Mouse (Mus musculus) intestine, embryonic 14.5 days (tissue): Measurements from ENCODE around the gene Mef2c. TPM values are rescaled to one million over a fixed set of nuclear protein-coding genes. Genes with fewer than 3 reads are reported as not detected.

Experiments used
- ATAC-seq: fragments of 200-750 bp; cut with Nextera tagmentation; replicated peaks from 2 replicates; pipeline ENCODE4 v1.8.0; 2017; ENCODE audit warnings: low read depth, moderate number of reproducible peaks, moderate TSS enrichment, moderate library complexity; ENCODE audit not compliant: low FRiP score, low TSS enrichment
- DNase-seq: peaks from one replicate; pipeline ENCODE4 v3.0.0-alpha.2; 2018; ENCODE audit warnings: low spot score
- H3K27ac ChIP-seq: fragments of 300-500 bp; sonication (generic); 2 replicates; pipeline ENCODE4 v1.5.1; 2014; ENCODE audit warnings: low read depth, mild to moderate bottlenecking, control low read depth
- H3K27me3 ChIP-seq: fragments of 300-500 bp; sonication (generic); replicated peaks from 2 replicates; pipeline ENCODE4 v1.6.1; 2014; ENCODE audit warnings: low read length, control low read depth; ENCODE audit not compliant: control insufficient read depth, insufficient read depth
- H3K36me3 ChIP-seq: fragments of 300-500 bp; sonication (generic); 2 replicates; pipeline ENCODE4 v1.6.1; 2014; ENCODE audit warnings: low read length, control low read depth; ENCODE audit not compliant: control insufficient read depth, insufficient read depth
- H3K4me1 ChIP-seq: fragments of 300-500 bp; sonication (generic); replicated peaks from 2 replicates; pipeline ENCODE4 v1.6.1; 2014; ENCODE audit warnings: low read length, control low read depth, mixed read lengths; ENCODE audit not compliant: control insufficient read depth, insufficient read depth
- H3K4me2 ChIP-seq: fragments of 300-500 bp; sonication (generic); 2 replicates; pipeline ENCODE4 v1.6.1; 2014; ENCODE audit warnings: low read length
- H3K4me3 ChIP-seq: fragments of 300-500 bp; sonication (generic); 2 replicates; pipeline ENCODE4 v1.5.1; 2014; ENCODE audit warnings: low read depth, low read length, control low read depth, mixed read lengths
- H3K9ac ChIP-seq: fragments of 300-500 bp; sonication (generic); 2 replicates; pipeline ENCODE4 v1.6.1; 2014; ENCODE audit warnings: mild to moderate bottlenecking, low read length
- H3K9me3 ChIP-seq: fragments of 300-500 bp; sonication (generic); 2 replicates; pipeline ENCODE4 v1.6.1; 2016; ENCODE audit warnings: low read length, control low read depth; ENCODE audit not compliant: control insufficient read depth
- WGBS: fragments of 180-500 bp; shearing (Covaris S2); extraction: QIAGEN DNeasy Blood & Tissue Kit; methylation state at CpG from one replicate; pipeline ENCODE4 v1.1.7; 2014; 5-methylcytosine and 5-hydroxymethylcytosine counted together
- polyA plus RNA-seq: library from polyadenylated mRNA; unstranded; fragments of >200 nt; fragmentation: Nextera tagmentation; extraction: Ambion mirVana; gene quantifications from 2 replicates; pipeline ENCODE4 v1.2.1, GENCODE M21; 2014

The Mef2c gene
- polyA plus RNA-seq, 1 experiment from 2014 or later: 42.8 TPM

- Histone ChIP-seq H3K27ac (no peak overlapping the region), H3K9ac (no peak overlapping the region), H3K4me1 (no peaks in the 10 kb centered on the region), H3K9me3 (no peaks in the 10 kb centered on the region), H3K36me3 (no peaks in the 10 kb centered on the region), H3K27me3 (no peaks in the 10 kb centered on the region), H3K4me3 (no peak overlapping the region), H3K4me2 (no peak overlapping the region)
- no peak for DNase-seq
- 84% methylated on average over 3 of the region's 3 CpGs for WGBS
- no peak for ATAC-seq
Measured at GRCm38 (mm10) chr13:83615875-83616274, 112.0 kb downstream of the Mef2c start.

- Histone ChIP-seq H3K9me3 (no peaks in the 10 kb centered on the region), H3K4me2 (no peak overlapping the region), H3K36me3 (no peaks in the 10 kb centered on the region), H3K27ac (no peak overlapping the region), H3K4me1 (no peaks in the 10 kb centered on the region), H3K27me3 (no peaks in the 10 kb centered on the region), H3K4me3 (no peak overlapping the region), H3K9ac (no peak overlapping the region)
- ATAC-seq (no peak), DNase-seq (no peak)
- WGBS: 87% methylated on average over 4 of the region's 4 CpGs
Measured at GRCm38 (mm10) chr13:83624651-83625050, 120.8 kb downstream of the Mef2c start.

GRCm38 (mm10) chr13:83627429-83627828 is 123.6 kb downstream of the Mef2c start:
- Histone ChIP-seq H3K27ac (no peak overlapping the region), H3K27me3 (no peaks in the 10 kb centered on the region), H3K4me2 (no peak overlapping the region), H3K4me1 (no peaks in the 10 kb centered on the region), H3K36me3 (no peaks in the 10 kb centered on the region), H3K9ac (no peak overlapping the region), H3K4me3 (no peak overlapping the region), H3K9me3 (no peaks in the 10 kb centered on the region)
- ATAC-seq (no peak), DNase-seq (no peak)
- 90% methylated on average over 4 of the region's 4 CpGs for WGBS

GRCm38 (mm10) chr13:83628139-83628538 is 124.3 kb downstream of the Mef2c start:
- no peaks in the 10 kb centered on the region for H3K9me3 ChIP-seq
- H3K27ac ChIP-seq: no peak overlapping the region
- no peaks in the 10 kb centered on the region for H3K4me1 ChIP-seq
- no peak for DNase-seq
- no peak for ATAC-seq
- no peak overlapping the region for H3K9ac ChIP-seq
- no peak overlapping the region for H3K4me3 ChIP-seq
- no peaks in the 10 kb centered on the region for H3K36me3 ChIP-seq
- 81% methylated on average over 3 of the region's 3 CpGs for WGBS
- no peak overlapping the region for H3K4me2 ChIP-seq
- H3K27me3 ChIP-seq: no peaks in the 10 kb centered on the region

GRCm38 (mm10) chr13:83633155-83633554 is 129.3 kb downstream of the Mef2c start:
- no peaks in the 10 kb centered on the region for H3K36me3 ChIP-seq
- H3K4me2 ChIP-seq: no peak overlapping the region
- H3K4me3 ChIP-seq: no peak overlapping the region
- no peak for ATAC-seq
- DNase-seq: no peak
- no peak overlapping the region for H3K9ac ChIP-seq
- no peaks in the 10 kb centered on the region for H3K4me1 ChIP-seq
- no peaks in the 10 kb centered on the region for H3K9me3 ChIP-seq
- H3K27me3 ChIP-seq: no peaks in the 10 kb centered on the region
- H3K27ac ChIP-seq: no peak overlapping the region
- WGBS: 92% methylated on average over 5 of the region's 5 CpGs

- 46% methylated on average over 7 of the region's 7 CpGs for WGBS
- DNase-seq (no peak), ATAC-seq (no peak)
- Histone ChIP-seq H3K9ac (no peak overlapping the region), H3K27ac (no peak overlapping the region), H3K9me3 (no peaks in the 10 kb centered on the region), H3K4me3 (no peak overlapping the region), H3K4me1 (no peaks in the 10 kb centered on the region), H3K36me3 (no peaks in the 10 kb centered on the region), H3K27me3 (no peaks in the 10 kb centered on the region), H3K4me2 (no peak overlapping the region)
Measured at GRCm38 (mm10) chr13:83635218-83635617, 131.4 kb downstream of the Mef2c start.

GRCm38 (mm10) chr13:83637666-83638065 is 133.8 kb downstream of the Mef2c start:
- no peak for DNase-seq
- Histone ChIP-seq H3K9me3 (no peaks in the 10 kb centered on the region), H3K27ac (no peak overlapping the region), H3K4me2 (no peak overlapping the region), H3K4me3 (no peak overlapping the region), H3K4me1 (no peaks in the 10 kb centered on the region), H3K27me3 (no peaks in the 10 kb centered on the region), H3K9ac (no peak overlapping the region), H3K36me3 (no peaks in the 10 kb centered on the region)
- WGBS: 100% methylated on average over 3 of the region's 3 CpGs
- ATAC-seq: no peak

GRCm38 (mm10) chr13:83638735-83639134 is 134.9 kb downstream of the Mef2c start:
- no peak for DNase-seq
- no peak overlapping the region for H3K27ac ChIP-seq
- ATAC-seq: no peak
- no peaks in the 10 kb centered on the region for H3K9me3 ChIP-seq
- no peaks in the 10 kb centered on the region for H3K27me3 ChIP-seq
- no peaks in the 10 kb centered on the region for H3K4me1 ChIP-seq
- WGBS: 87% methylated on average over 3 of the region's 3 CpGs
- H3K4me2 ChIP-seq: no peak overlapping the region
- H3K4me3 ChIP-seq: no peak overlapping the region
- H3K36me3 ChIP-seq: no peaks in the 10 kb centered on the region
- H3K9ac ChIP-seq: no peak overlapping the region

- DNase-seq (no peak), ATAC-seq (no peak)
- Histone ChIP-seq H3K27me3 (no peaks in the 10 kb centered on the region), H3K36me3 (no peaks in the 10 kb centered on the region), H3K4me1 (no peaks in the 10 kb centered on the region), H3K4me2 (no peak overlapping the region), H3K27ac (no peak overlapping the region), H3K9ac (no peak overlapping the region), H3K9me3 (no peaks in the 10 kb centered on the region), H3K4me3 (no peak overlapping the region)
- 83% methylated on average over 3 of the region's 3 CpGs for WGBS
Measured at GRCm38 (mm10) chr13:83649051-83649450, 145.2 kb downstream of the Mef2c start.
